8 mouse cellular contexts compared by ENCODE assay signal in the genomic region with DNA sequence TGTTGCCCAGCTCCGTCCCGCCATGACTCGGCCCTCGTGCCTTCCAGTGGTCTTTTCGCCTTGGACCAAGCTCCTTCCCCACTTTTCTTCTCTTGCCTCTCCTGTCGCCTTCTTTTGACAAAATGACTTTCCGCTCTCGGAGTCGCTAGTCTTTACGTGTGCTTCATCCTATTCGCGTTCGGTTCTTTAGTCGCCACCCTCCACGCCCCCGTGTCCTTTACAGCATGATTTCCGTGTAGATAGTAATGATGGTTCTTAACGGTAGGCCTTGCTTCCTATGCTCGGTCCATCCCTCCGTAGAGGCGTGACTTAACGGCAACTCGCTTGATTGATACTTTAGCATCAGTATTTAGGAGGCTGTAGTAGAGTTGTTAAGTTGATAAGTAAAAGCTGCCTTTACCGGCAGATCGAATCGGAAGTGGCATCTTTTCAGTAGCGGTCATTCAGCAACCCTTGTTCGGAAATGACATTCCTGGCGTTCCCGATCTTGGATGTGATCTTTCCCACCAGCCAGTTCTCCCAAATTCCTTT. TPM values are rescaled to one million over a fixed set of nuclear protein-coding genes. Genes with fewer than 3 reads are reported as not detected.
DNase-seq lines count a peak whose midpoint lies in the region; ATAC-seq and TF ChIP-seq lines count a peak whose summit lies in the region.

No protein-coding gene starts in this region.

- peak overlapping the region; percentile 88 for H3K27ac ChIP-seq in midbrain, embryonic 12.5 days (replicated peaks)

- H3K9me3 ChIP-seq in midbrain, embryonic 12.5 days = no peaks in the 10 kb centered on the region

- H3K4me2 ChIP-seq in midbrain, embryonic 12.5 days (replicated peaks) = peak overlapping the region; percentile 86

- WGBS in lung, adult 2 months = under 1% methylated on average over 30 of the region's 30 CpGs
- under 1% methylated on average over 30 of the region's 30 CpGs for WGBS in midbrain, embryonic 12.5 days

- DNase-seq in lung, adult 2 months = no peak
- DNase-seq in lung, postnatal 25 days (ENCODE audit: low spot score) = no peak
- peak; percentile 42 for DNase-seq in ZHBTc4 (ENCODE audit: low read depth, low spot score)
- peak; percentile 41 to 46 for DNase-seq in layer of hippocampus, adult 8-10 months (ENCODE audit: low spot score in 2 of 2)
- DNase-seq in gastrocnemius, postnatal 10 days = no peak
- DNase-seq in cerebellum, adult 18-20 months = no peak

- peaks cover 32% of the 10 kb centered on the region for H3K36me3 ChIP-seq in midbrain, embryonic 12.5 days

- H3K4me3 ChIP-seq in lung, adult 2 months (replicated peaks; ENCODE audit: extremely low read depth, low read depth, low read length) = peak overlapping the region; percentile 96
- H3K4me3 ChIP-seq in midbrain, embryonic 12.5 days = peak overlapping the region; percentile 70

- H3K27me3 ChIP-seq in midbrain, embryonic 12.5 days = no peaks in the 10 kb centered on the region

- TF ChIP-seq CTCF in lung, adult 2 months (IDR thresholded peaks at IDR 0.05; ENCODE audit: insufficient read depth, low read length) = no peak

- ATAC-seq in erythroid progenitor cell, adult 5-6 weeks (replicated peaks; ENCODE audit: low FRiP score, poor library complexity, severe bottlenecking) = peak; percentile 39
- no peak for ATAC-seq in midbrain, embryonic 12.5 days (ENCODE audit: low FRiP score, low read depth)

- peak overlapping the region; percentile 84 for H3K9ac ChIP-seq in midbrain, embryonic 12.5 days (replicated peaks)

- no peak for TF ChIP-seq POLR2A in lung, adult 2 months (IDR thresholded peaks at IDR 0.05; ENCODE audit: borderline replicate concordance, extremely low read depth, low read depth, low read length)

- H3K4me1 ChIP-seq in lung, adult 2 months (ENCODE audit: control insufficient read depth, insufficient read depth, low read length) = peaks cover 7% of the 10 kb centered on the region
- H3K4me1 ChIP-seq in midbrain, embryonic 12.5 days = peaks cover 18% of the 10 kb centered on the region

RNA-seq across cellular contexts. Expression of gene Cct3, which starts 0.5 kb away (rescaled TPM):
- 59.5 and 77.6 TPM in 2 replicates for polyA plus RNA-seq in lung, adult 2 months (2012; rRNA removed)
- total RNA-seq in erythroid progenitor cell, adult 5-6 weeks (2015; ENCODE audit: low replicate concordance) = 105 and 118 TPM in 2 replicates
- total RNA-seq in erythroid progenitor cell, adult 5-6 weeks (2017; ENCODE audit: low replicate concordance) = 43.0 and 53.2 TPM in 2 replicates
- 100 to 1,000 TPM; 172 to 207 (median 187) TPM for total RNA-seq in layer of hippocampus, adult 8-10 months (2022)
- 606 and 646 TPM in 2 replicates for polyA plus RNA-seq in midbrain, embryonic 12.5 days (2016; fragmentation: Nextera tagmentation; extraction: Ambion mirVana)
- 100 to 1,000 TPM; 177 to 190 TPM for total RNA-seq in gastrocnemius, postnatal 10 days (2021)

RNA-seq across cellular contexts. Expression of gene Tsacc, which starts 0.6 kb away (rescaled TPM):
- 2.1 and 3.3 TPM in 2 replicates for polyA plus RNA-seq in lung, adult 2 months (2012; rRNA removed)
- total RNA-seq in erythroid progenitor cell, adult 5-6 weeks (2015; ENCODE audit: low replicate concordance) = not detected in 2 replicates
- total RNA-seq in erythroid progenitor cell, adult 5-6 weeks (2017; ENCODE audit: low replicate concordance) = not detected in 2 replicates
- total RNA-seq in layer of hippocampus, adult 8-10 months (2022) = 1 to 10 TPM; 4.0 to 7.0 (median 4.4) TPM
- polyA plus RNA-seq in midbrain, embryonic 12.5 days (2016; fragmentation: Nextera tagmentation; extraction: Ambion mirVana) = 10.9 and 12.8 TPM in 2 replicates
- 1 to 10 TPM; 8.7 to 9.5 TPM for total RNA-seq in gastrocnemius, postnatal 10 days (2021)

RNA-seq across cellular contexts. Expression of gene Gm38392, which starts 10.4 kb away (rescaled TPM):
- polyA plus RNA-seq in lung, adult 2 months (2012; rRNA removed) = 0.40 and 0.49 TPM in 2 replicates
- total RNA-seq in erythroid progenitor cell, adult 5-6 weeks (2015; ENCODE audit: low replicate concordance) = not detected in 2 replicates
- not detected in 2 replicates for total RNA-seq in erythroid progenitor cell, adult 5-6 weeks (2017; ENCODE audit: low replicate concordance)
- under 1 TPM in 2 of 4 experiments, not detected in 2; 0.45 to 0.54 TPM for total RNA-seq in layer of hippocampus, adult 8-10 months (2022)
- polyA plus RNA-seq in midbrain, embryonic 12.5 days (2016; fragmentation: Nextera tagmentation; extraction: Ambion mirVana) = not detected in 2 replicates
- under 1 TPM; 0.47 to 0.72 TPM for total RNA-seq in gastrocnemius, postnatal 10 days (2021)

RNA-seq across cellular contexts. Expression of gene Glmp, which starts 27.4 kb away (rescaled TPM):
- 148 and 183 TPM in 2 replicates for polyA plus RNA-seq in lung, adult 2 months (2012; rRNA removed)
- 17.7 and 47.4 TPM in 2 replicates for total RNA-seq in erythroid progenitor cell, adult 5-6 weeks (2015; ENCODE audit: low replicate concordance)
- 5.0 and 10.4 TPM in 2 replicates for total RNA-seq in erythroid progenitor cell, adult 5-6 weeks (2017; ENCODE audit: low replicate concordance)
- total RNA-seq in layer of hippocampus, adult 8-10 months (2022) = 100 to 1,000 TPM in 2 of 4 experiments, 10 to 100 TPM in 2; 92.1 to 138 (median 99.4) TPM
- polyA plus RNA-seq in midbrain, embryonic 12.5 days (2016; fragmentation: Nextera tagmentation; extraction: Ambion mirVana) = 104 and 128 TPM in 2 replicates
- 10 to 100 TPM; 48.2 to 52.1 TPM for total RNA-seq in gastrocnemius, postnatal 10 days (2021)

RNA-seq across cellular contexts. Expression of gene Tmem79, which starts 38.6 kb away (rescaled TPM):
- 12.4 and 31.8 TPM in 2 replicates for polyA plus RNA-seq in lung, adult 2 months (2012; rRNA removed)
- total RNA-seq in erythroid progenitor cell, adult 5-6 weeks (2015; ENCODE audit: low replicate concordance) = not detected in 2 replicates
- 1.2 and 1.8 TPM in 2 replicates for total RNA-seq in erythroid progenitor cell, adult 5-6 weeks (2017; ENCODE audit: low replicate concordance)
- 1 to 10 TPM; 1.3 to 2.7 (median 1.7) TPM for total RNA-seq in layer of hippocampus, adult 8-10 months (2022)
- 1.9 and 2.3 TPM in 2 replicates for polyA plus RNA-seq in midbrain, embryonic 12.5 days (2016; fragmentation: Nextera tagmentation; extraction: Ambion mirVana)
- 1 to 10 TPM; 1.1 to 1.2 TPM for total RNA-seq in gastrocnemius, postnatal 10 days (2021)

Comparison
In these comparisons a context has a peak if more than half of its experiments do, and no peak if none do; other contexts are left out.
1. DNase-seq: peak in ZHBTc4 (single experiment) and layer of hippocampus, adult 8-10 months (2 of 2); none in lung, adult 2 months (single experiment), lung, postnatal 25 days (single experiment), gastrocnemius, postnatal 10 days (single experiment) and cerebellum, adult 18-20 months (0 of 2).
2. RNA of gene Tsacc, which starts 0.6 kb away (total RNA-seq): 8.7 to 9.5 TPM in gastrocnemius, postnatal 10 days and 4.0 to 7.0 TPM in layer of hippocampus, adult 8-10 months; not detected in erythroid progenitor cell, adult 5-6 weeks; every median in the first group is over 4 times any median in the second.